Mouse (Mus musculus) kidney, embryonic 16.5 days (tissue): ENCODE data around the gene Mpp6. TPM values are rescaled to one million over a fixed set of nuclear protein-coding genes. Genes with fewer than 3 reads are reported as not detected.

Experiments
- ATAC-seq: fragments of 200-750 bp; cut with Nextera tagmentation; 2 replicates; pipeline ENCODE4 v1.8.0; 2017; ENCODE audit warnings: moderate TSS enrichment; ENCODE audit not compliant: low FRiP score, low TSS enrichment
- H3K27ac ChIP-seq: fragments of 300-500 bp; sonication (generic); 2 replicates; pipeline ENCODE4 v1.5.1; 2014; ENCODE audit warnings: low read length
- H3K27me3 ChIP-seq: fragments of 300-500 bp; sonication (generic); 2 replicates; pipeline ENCODE4 v1.6.1; 2014; ENCODE audit warnings: low read length, control low read depth, mixed read lengths; ENCODE audit not compliant: insufficient read depth
- H3K36me3 ChIP-seq: fragments of 300-500 bp; sonication (generic); 2 replicates; pipeline ENCODE4 v1.6.1; 2014; ENCODE audit warnings: low read length, control low read depth, mixed read lengths; ENCODE audit not compliant: insufficient read depth
- H3K4me1 ChIP-seq: fragments of 300-500 bp; sonication (generic); 2 replicates; pipeline ENCODE4 v1.6.1; 2014; ENCODE audit warnings: low read length, control low read depth, mixed read lengths; ENCODE audit not compliant: insufficient read depth
- H3K4me2 ChIP-seq: fragments of 300-500 bp; sonication (generic); replicated peaks from 2 replicates; pipeline ENCODE4 v1.6.1; 2014; ENCODE audit warnings: low read depth, low read length
- H3K4me3 ChIP-seq: fragments of 300-500 bp; sonication (generic); 2 replicates; pipeline ENCODE4 v1.5.1; 2014; ENCODE audit warnings: mild to moderate bottlenecking, low read length
- H3K9ac ChIP-seq: fragments of 300-500 bp; sonication (generic); replicated peaks from 2 replicates; pipeline ENCODE4 v1.6.1; 2014; ENCODE audit warnings: low read length
- H3K9me3 ChIP-seq: fragments of 300-500 bp; sonication (generic); 2 replicates; pipeline ENCODE4 v1.6.1; 2016; ENCODE audit warnings: low read length, control low read depth
- WGBS: fragments of 180-500 bp; shearing (Covaris S2); extraction: QIAGEN DNeasy Blood & Tissue Kit; methylation state at CpG from one replicate; pipeline ENCODE4 v1.1.7; 2014; 5-methylcytosine and 5-hydroxymethylcytosine counted together
- polyA plus RNA-seq: library from polyadenylated mRNA; unstranded; fragments of >200 nt; fragmentation: Nextera tagmentation; extraction: Ambion mirVana; gene quantifications from 2 replicates; pipeline ENCODE4 v1.2.1, GENCODE M21; 2015

Gene Mpp6
- polyA plus RNA-seq, 1 experiment from 2014 or later: 81.5 TPM

DNA sequence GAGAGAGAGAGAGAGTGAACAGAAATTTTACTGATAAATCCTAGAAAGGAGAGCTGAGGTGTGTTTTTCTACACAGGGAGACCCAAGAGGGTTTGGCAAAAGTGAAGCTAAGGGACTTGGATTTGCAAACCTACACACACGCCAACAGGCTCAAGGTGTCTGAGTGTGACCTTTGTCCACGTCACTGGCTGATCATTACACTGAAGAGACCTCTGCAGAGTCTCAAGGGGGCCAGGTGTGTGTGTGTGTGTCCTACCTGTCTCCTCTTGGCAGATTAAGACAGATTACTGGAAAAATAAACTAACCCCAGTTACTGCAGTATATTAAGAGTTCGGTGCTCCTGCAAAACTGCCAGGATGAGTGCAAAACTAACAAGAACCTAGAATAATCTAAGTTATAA lies 27.6 kb downstream of the Mpp6 start:
- Histone ChIP-seq H3K4me1 (peaks cover 22% of the 10 kb centered on the region), H3K4me3 (no peak overlapping the region), H3K9me3 (no peaks in the 10 kb centered on the region), H3K36me3 (no peaks in the 10 kb centered on the region), H3K9ac (no peak overlapping the region), H3K27me3 (no peaks in the 10 kb centered on the region), H3K27ac (0 out of 2 replicates have a peak overlapping the region, but pooled peaks have one; percentile 34), H3K4me2 (no peak overlapping the region)
- ATAC-seq: no peak
- WGBS: 66% methylated on average over 3 of the region's 3 CpGs

DNA sequence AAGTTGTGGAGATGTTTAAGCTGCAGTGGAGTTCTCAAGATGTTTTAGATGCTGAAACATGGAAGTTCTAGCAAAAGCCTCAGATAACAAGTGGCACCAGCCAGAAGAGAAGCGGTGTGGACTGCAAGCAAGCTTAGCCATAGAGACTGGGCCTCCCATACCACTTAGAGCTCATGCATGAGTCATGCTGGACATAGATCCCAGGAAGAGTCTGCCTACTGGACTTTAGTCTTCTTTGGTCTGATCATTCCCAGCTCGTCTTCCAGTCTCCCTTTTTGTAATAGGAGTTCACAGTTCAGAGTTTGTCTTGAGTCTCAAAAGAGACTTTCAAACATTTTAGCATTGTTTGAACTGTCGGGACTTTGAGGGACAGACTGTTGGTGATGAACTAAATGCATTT lies 29.5 kb downstream of the Mpp6 start:
- no peaks in the 10 kb centered on the region for H3K9me3 ChIP-seq
- H3K9ac ChIP-seq: no peak overlapping the region
- 81% methylated on average over 3 of the region's 3 CpGs for WGBS
- peaks cover 17% of the 10 kb centered on the region for H3K4me1 ChIP-seq
- H3K36me3 ChIP-seq: no peaks in the 10 kb centered on the region
- H3K27me3 ChIP-seq: no peaks in the 10 kb centered on the region
- no peak overlapping the region for H3K4me3 ChIP-seq
- H3K4me2 ChIP-seq: no peak overlapping the region
- H3K27ac ChIP-seq: no peak overlapping the region
- no peak for ATAC-seq

DNA sequence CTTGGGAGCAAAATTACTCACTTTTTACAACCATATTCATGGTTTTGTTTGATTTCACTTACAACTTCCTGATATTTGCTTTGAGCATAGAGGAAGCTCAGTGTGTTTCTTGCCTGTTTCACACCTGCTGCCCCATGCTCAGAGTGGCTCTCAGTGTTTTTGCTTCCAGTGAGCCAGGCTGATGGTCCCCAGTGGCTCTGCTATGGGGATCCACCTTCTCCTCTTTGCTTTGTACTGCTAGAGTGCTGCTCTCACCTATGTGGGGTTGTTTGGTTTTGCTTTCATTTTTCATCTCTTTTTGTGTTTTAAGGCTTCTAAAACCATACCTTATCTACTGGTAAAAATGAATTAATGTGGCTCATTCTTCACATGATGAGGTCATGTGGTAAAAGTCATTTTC lies 36.1 kb downstream of the Mpp6 start:
- Histone ChIP-seq H3K4me3 (no peak overlapping the region), H3K4me2 (no peak overlapping the region), H3K27me3 (no peaks in the 10 kb centered on the region), H3K36me3 (peaks cover 3% of the 10 kb centered on the region; the same call in 1 of the 2 replicates), H3K9ac (no peak overlapping the region), H3K4me1 (no peaks in the 10 kb centered on the region), H3K27ac (no peak overlapping the region), H3K9me3 (no peaks in the 10 kb centered on the region)
- no peak for ATAC-seq

DNA sequence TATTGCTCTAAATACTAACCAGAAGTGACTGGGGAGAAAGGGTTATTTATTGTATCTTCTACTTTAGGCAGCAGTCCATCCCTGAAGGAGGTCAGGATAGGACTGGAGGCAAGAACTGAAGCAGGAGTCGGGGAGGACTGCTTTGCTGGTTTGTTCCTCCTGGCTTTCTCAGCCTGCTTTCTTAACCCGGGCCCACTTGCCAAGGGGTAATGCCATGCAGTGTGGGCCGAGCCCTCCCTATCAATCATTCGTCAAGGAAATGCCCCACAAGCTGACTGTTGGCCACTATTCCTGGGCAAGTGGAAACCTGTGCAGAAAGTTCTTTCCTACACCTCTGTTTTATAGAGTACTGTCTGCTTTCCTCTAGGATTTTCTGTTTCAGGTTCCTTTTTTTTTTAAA lies 39.3 kb downstream of the Mpp6 start:
- Histone ChIP-seq H3K9me3 (no peaks in the 10 kb centered on the region), H3K9ac (no peak overlapping the region), H3K27ac (no peak overlapping the region), H3K4me3 (no peak overlapping the region), H3K4me1 (no peaks in the 10 kb centered on the region), H3K4me2 (no peak overlapping the region), H3K27me3 (no peaks in the 10 kb centered on the region), H3K36me3 (peaks cover 3% of the 10 kb centered on the region; the same call in 1 of the 2 replicates)
- ATAC-seq: peak; percentile 46; the same call in 1 of the 2 replicates
- WGBS: 78% methylated on average over 4 of the region's 4 CpGs

DNA sequence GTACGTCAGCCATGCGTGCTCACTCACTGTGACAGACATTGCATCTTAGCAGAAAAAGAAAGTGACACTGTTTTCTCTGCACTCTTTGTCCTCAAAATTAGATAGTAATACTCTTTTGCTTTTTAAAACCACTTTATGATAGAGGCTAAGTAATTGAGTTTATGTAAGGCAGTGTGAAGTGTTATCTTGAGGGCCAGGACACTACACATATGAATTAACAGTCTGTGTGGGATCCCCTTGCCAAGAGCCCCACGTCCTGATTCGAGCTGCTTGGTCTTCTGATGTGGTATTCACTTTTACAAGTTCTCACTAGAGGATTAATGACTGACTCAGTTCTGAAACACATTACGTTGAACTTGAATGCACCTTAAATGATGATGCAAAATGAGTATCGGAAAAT lies 49.8 kb downstream of the Mpp6 start:
- WGBS: 45% methylated on average over 6 of the region's 6 CpGs
- H3K4me2 ChIP-seq: no peak overlapping the region
- peaks cover 10% of the 10 kb centered on the region for H3K36me3 ChIP-seq
- ATAC-seq: no peak
- H3K4me1 ChIP-seq: no peaks in the 10 kb centered on the region
- H3K27me3 ChIP-seq: no peaks in the 10 kb centered on the region
- H3K27ac ChIP-seq: no peak overlapping the region
- H3K4me3 ChIP-seq: no peak overlapping the region
- H3K9ac ChIP-seq: no peak overlapping the region
- no peaks in the 10 kb centered on the region for H3K9me3 ChIP-seq

DNA sequence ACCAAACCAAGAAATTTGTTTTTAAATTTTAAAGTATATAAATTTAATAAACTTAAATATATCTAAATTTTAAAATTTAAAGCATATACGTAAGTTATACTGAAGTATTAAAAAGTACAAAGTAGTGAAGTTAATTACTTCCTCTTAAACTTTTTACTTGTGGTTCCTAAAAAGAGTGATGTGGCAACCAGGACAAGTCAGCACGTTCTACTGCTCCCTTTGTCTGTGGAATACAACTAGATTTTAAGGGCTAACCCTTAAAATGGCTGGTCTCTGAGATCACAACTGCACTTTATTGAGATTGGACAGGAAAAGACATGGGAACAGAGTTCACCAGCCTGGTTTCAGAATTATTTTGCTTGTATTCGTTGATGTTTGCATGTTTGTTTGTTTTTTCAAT lies 53.0 kb downstream of the Mpp6 start:
- H3K36me3 ChIP-seq: peaks cover 15% of the 10 kb centered on the region
- no peak overlapping the region for H3K27ac ChIP-seq
- WGBS: 83% methylated on average over 3 of the region's 3 CpGs
- no peaks in the 10 kb centered on the region for H3K27me3 ChIP-seq
- no peaks in the 10 kb centered on the region for H3K4me1 ChIP-seq
- no peak for ATAC-seq
- no peak overlapping the region for H3K4me2 ChIP-seq
- no peak overlapping the region for H3K9ac ChIP-seq
- H3K4me3 ChIP-seq: no peak overlapping the region
- no peaks in the 10 kb centered on the region for H3K9me3 ChIP-seq

DNA sequence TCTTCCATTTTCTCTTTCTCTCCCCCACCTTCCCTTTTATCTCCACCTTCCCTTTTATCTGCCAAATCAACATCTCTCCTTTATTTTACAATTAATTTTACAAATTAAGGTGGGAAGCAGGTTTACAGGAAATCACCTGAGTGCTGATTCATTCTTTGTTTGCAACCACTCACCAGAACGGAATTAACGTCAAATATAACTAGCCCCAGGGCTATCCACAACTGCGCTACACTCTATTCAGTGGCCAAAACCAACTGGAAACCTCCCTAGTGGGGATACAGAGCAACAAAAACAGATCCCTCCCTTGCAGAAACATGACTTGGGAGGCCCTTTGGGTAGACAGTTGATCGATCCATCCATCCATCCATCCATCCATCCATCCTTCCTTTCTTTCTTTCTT lies 58.8 kb downstream of the Mpp6 start:
- WGBS: 78% methylated on average over 4 of the region's 4 CpGs
- ATAC-seq: no peak
- no peaks in the 10 kb centered on the region for H3K4me1 ChIP-seq
- no peaks in the 10 kb centered on the region for H3K9me3 ChIP-seq
- no peak overlapping the region for H3K27ac ChIP-seq
- no peak overlapping the region for H3K4me2 ChIP-seq
- no peak overlapping the region for H3K9ac ChIP-seq
- H3K36me3 ChIP-seq: peaks cover 13% of the 10 kb centered on the region
- no peaks in the 10 kb centered on the region for H3K27me3 ChIP-seq
- H3K4me3 ChIP-seq: no peak overlapping the region

DNA sequence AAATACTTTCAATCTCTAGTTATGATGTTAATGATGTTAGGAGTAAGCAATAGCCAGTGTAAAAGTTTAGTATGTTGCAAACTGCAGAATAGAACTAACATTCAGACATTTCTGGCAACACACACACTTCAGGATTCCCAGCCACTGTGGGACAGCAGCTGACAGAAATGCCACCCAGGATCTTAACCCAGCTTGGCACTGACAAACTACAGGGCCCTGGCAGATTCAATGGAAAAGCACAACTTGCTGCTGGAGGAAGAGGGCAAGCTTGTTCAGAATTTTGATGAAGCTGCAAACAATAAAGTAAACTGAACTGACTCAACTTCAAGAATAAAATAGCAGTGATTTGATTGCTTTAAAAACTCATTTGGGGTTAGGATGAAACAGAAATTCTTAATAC lies 59.7 kb downstream of the Mpp6 start:
- no peaks in the 10 kb centered on the region for H3K9me3 ChIP-seq
- no peak overlapping the region for H3K9ac ChIP-seq
- no peak overlapping the region for H3K4me3 ChIP-seq
- ATAC-seq: no peak
- no peaks in the 10 kb centered on the region for H3K27me3 ChIP-seq
- H3K4me1 ChIP-seq: no peaks in the 10 kb centered on the region
- peaks cover 13% of the 10 kb centered on the region for H3K36me3 ChIP-seq
- no peak overlapping the region for H3K27ac ChIP-seq
- no peak overlapping the region for H3K4me2 ChIP-seq

DNA sequence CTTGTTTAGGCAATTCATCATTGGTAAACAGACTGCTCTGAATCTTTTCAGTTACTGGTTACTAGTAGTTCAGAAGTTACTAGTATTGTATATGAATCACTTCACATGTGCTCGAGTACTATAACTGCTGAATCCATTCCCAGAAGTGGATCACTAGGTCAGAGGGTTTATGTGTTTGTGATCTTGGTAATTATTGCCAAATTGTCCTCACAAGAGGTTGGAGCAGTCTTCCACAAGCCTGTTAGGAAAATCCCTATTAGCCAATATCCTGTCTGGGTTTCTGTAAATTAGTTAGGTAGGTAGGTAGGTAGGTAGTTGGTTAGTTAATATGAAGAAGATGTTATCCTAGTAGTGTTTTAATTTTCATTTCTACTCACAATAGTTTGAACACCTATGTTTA lies 65.7 kb downstream of the Mpp6 start:
- Histone ChIP-seq H3K4me1 (peaks cover 4% of the 10 kb centered on the region; the same call in 1 of the 2 replicates), H3K9me3 (no peaks in the 10 kb centered on the region), H3K36me3 (peaks cover 7% of the 10 kb centered on the region), H3K9ac (no peak overlapping the region), H3K4me3 (no peak overlapping the region), H3K27ac (no peak overlapping the region), H3K4me2 (no peak overlapping the region), H3K27me3 (no peaks in the 10 kb centered on the region)
- ATAC-seq: no peak
- 58% methylated on average over 1 of the region's 1 CpGs for WGBS

DNA sequence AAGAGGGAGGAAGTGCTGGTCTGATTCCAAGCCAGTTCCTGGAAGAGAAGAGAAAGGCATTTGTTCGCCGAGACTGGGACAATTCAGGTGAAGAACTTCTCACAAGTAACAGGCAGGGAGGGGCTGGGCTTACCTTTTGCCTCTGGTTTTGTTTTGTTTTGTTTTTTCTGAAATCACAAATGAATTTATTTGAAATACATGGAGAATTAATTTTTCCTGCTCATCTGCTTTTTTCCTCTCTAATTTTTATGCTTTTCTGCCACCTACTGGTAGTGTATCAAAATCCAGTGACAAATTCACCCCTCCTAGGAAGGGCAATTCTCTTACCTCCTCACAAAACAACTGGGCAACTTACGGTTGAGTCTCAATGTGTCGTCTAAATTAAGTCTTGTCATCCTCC lies 70.1 kb downstream of the Mpp6 start:
- no peaks in the 10 kb centered on the region for H3K9me3 ChIP-seq
- no peak overlapping the region for H3K4me3 ChIP-seq
- no peak for ATAC-seq
- WGBS: 57% methylated on average over 4 of the region's 4 CpGs
- H3K27me3 ChIP-seq: no peaks in the 10 kb centered on the region
- peaks cover 23% of the 10 kb centered on the region for H3K36me3 ChIP-seq
- H3K4me1 ChIP-seq: peaks cover 4% of the 10 kb centered on the region; the same call in 1 of the 2 replicates
- H3K27ac ChIP-seq: no peak overlapping the region
- H3K4me2 ChIP-seq: no peak overlapping the region
- no peak overlapping the region for H3K9ac ChIP-seq

DNA sequence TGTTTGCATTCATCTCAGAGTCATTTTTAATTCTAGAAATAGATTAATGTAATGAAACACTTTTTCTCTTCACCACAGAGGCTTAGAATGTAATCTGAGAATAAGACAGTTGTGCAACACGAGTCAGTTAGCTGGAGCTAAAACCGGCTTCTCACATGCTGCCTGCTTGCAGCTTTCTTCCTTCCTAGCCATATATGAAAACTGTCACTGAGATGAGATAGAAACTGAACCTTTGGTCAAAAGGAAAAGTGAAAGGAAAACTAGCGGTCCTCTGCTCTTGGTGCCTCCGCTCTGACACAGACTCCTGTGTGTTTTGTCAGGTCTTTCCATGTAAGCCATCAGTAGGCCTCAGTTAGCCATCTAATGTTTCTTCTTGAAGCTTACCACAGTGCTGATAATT lies 77.9 kb downstream of the Mpp6 start:
- ATAC-seq: no peak
- Histone ChIP-seq H3K4me2 (no peak overlapping the region), H3K36me3 (peaks cover 20% of the 10 kb centered on the region; the same call in 1 of the 2 replicates), H3K27ac (no peak overlapping the region), H3K9ac (no peak overlapping the region), H3K4me1 (peaks cover 10% of the 10 kb centered on the region; the same call in 1 of the 2 replicates), H3K4me3 (no peak overlapping the region), H3K27me3 (no peaks in the 10 kb centered on the region), H3K9me3 (no peaks in the 10 kb centered on the region)
- 57% methylated on average over 4 of the region's 4 CpGs for WGBS
